Mouse (Mus musculus) hindbrain, embryonic 15.5 days (tissue): Measurements from ENCODE around the gene Thap12. TPM values are rescaled to one million over a fixed set of nuclear protein-coding genes. Genes with fewer than 3 reads are reported as not detected.

ENCODE experiments used
- ATAC-seq: fragments of 200-750 bp; cut with Nextera tagmentation; 2 replicates; pipeline ENCODE4 v1.8.0; 2017; ENCODE audit warnings: low read depth, moderate number of reproducible peaks, moderate TSS enrichment; ENCODE audit not compliant: low FRiP score
- H3K27ac ChIP-seq: fragments of 300-500 bp; sonication (generic); replicated peaks from 2 replicates; pipeline ENCODE4 v1.5.1; 2015; ENCODE audit warnings: mild to moderate bottlenecking, inconsistent platforms
- H3K27me3 ChIP-seq: fragments of 300-500 bp; sonication (generic); 2 replicates; pipeline ENCODE4 v1.6.1; 2015; ENCODE audit warnings: control low read depth, inconsistent platforms
- H3K36me3 ChIP-seq: fragments of 300-500 bp; sonication (generic); 2 replicates; pipeline ENCODE4 v1.6.1; 2015; ENCODE audit warnings: control low read depth, inconsistent platforms
- H3K4me1 ChIP-seq: fragments of 300-500 bp; sonication (generic); replicated peaks from 2 replicates; pipeline ENCODE4 v1.6.1; 2015; ENCODE audit warnings: control low read depth, inconsistent platforms
- H3K4me2 ChIP-seq: fragments of 300-500 bp; sonication (generic); 2 replicates; pipeline ENCODE4 v1.6.1; 2015; ENCODE audit warnings: moderate library complexity, mild to moderate bottlenecking, inconsistent platforms
- H3K4me3 ChIP-seq: fragments of 300-500 bp; sonication (generic); 2 replicates; pipeline ENCODE4 v1.5.1; 2015; ENCODE audit warnings: mild to moderate bottlenecking, inconsistent platforms
- H3K9ac ChIP-seq: fragments of 300-500 bp; sonication (generic); 2 replicates; pipeline ENCODE4 v1.6.1; 2015; ENCODE audit warnings: inconsistent platforms
- H3K9me3 ChIP-seq: fragments of 300-500 bp; sonication (generic); 2 replicates; pipeline ENCODE4 v1.6.1; 2016; ENCODE audit warnings: control low read depth, inconsistent platforms
- WGBS: fragments of 180-500 bp; shearing (Covaris S2); methylation state at CpG from one replicate; pipeline ENCODE4 v1.1.7; 2015; 5-methylcytosine and 5-hydroxymethylcytosine counted together
- polyA plus RNA-seq: library from polyadenylated mRNA; unstranded; fragments of >200 nt; fragmentation: Nextera tagmentation; extraction: Ambion mirVana; gene quantifications from 2 replicates; pipeline ENCODE4 v1.2.1, GENCODE M21; 2015

Thap12 gene
- polyA plus RNA-seq, 1 experiment from 2014 or later = 45.9 TPM

GRCm38 (mm10) chr7:98703365-98703881 lies 520 bp downstream of the Thap12 start:
- Histone ChIP-seq H3K4me2 (peak overlapping the region; percentile 64), H3K9ac (peak overlapping the region; percentile 85), H3K27ac (peak overlapping the region; percentile 83), H3K27me3 (no peaks in the 10 kb centered on the region), H3K4me3 (peak overlapping the region; percentile 76), H3K4me1 (peaks cover 29% of the 10 kb centered on the region), H3K36me3 (no peaks in the 10 kb centered on the region), H3K9me3 (no peaks in the 10 kb centered on the region)
- ATAC-seq = peak; percentile 16; the same call in 1 of the 2 replicates
- under 1% methylated on average over 38 of the region's 38 CpGs for WGBS

GRCm38 (mm10) chr7:98704276-98704675 lies 1.4 kb downstream of the Thap12 start:
- H3K27me3 ChIP-seq = no peaks in the 10 kb centered on the region
- 67% methylated on average over 5 of the region's 5 CpGs for WGBS
- no peaks in the 10 kb centered on the region for H3K9me3 ChIP-seq
- no peak overlapping the region for H3K27ac ChIP-seq
- H3K9ac ChIP-seq = peak overlapping the region; percentile 85
- H3K36me3 ChIP-seq = no peaks in the 10 kb centered on the region
- ATAC-seq = no peak
- H3K4me3 ChIP-seq = peak overlapping the region; percentile 76
- H3K4me1 ChIP-seq = peaks cover 29% of the 10 kb centered on the region
- peak overlapping the region; percentile 64 for H3K4me2 ChIP-seq

- Histone ChIP-seq H3K9me3 (no peaks in the 10 kb centered on the region), H3K36me3 (peaks cover 57% of the 10 kb centered on the region), H3K4me1 (no peaks in the 10 kb centered on the region), H3K4me3 (no peak overlapping the region), H3K27me3 (no peaks in the 10 kb centered on the region), H3K27ac (no peak overlapping the region), H3K9ac (no peak overlapping the region), H3K4me2 (no peak overlapping the region)
- ATAC-seq = no peak
- 90% methylated on average over 3 of the region's 3 CpGs for WGBS
Measured at GRCm38 (mm10) chr7:98713661-98714060, 10.8 kb downstream of the Thap12 start.

GRCm38 (mm10) chr7:98717438-98717837 lies 14.5 kb downstream of the Thap12 start:
- H3K36me3 ChIP-seq = peaks cover 39% of the 10 kb centered on the region
- no peak overlapping the region for H3K27ac ChIP-seq
- no peaks in the 10 kb centered on the region for H3K27me3 ChIP-seq
- no peak for ATAC-seq
- H3K9ac ChIP-seq = no peak overlapping the region
- H3K9me3 ChIP-seq = no peaks in the 10 kb centered on the region
- no peak overlapping the region for H3K4me3 ChIP-seq
- H3K4me1 ChIP-seq = peaks cover 7% of the 10 kb centered on the region; the same call in 1 of the 2 replicates
- 75% methylated on average over 3 of the region's 3 CpGs for WGBS
- no peak overlapping the region for H3K4me2 ChIP-seq

GRCm38 (mm10) chr7:98719761-98720160 lies 16.9 kb downstream of the Thap12 start:
- no peaks in the 10 kb centered on the region for H3K9me3 ChIP-seq

GRCm38 (mm10) chr7:98720731-98721130 lies 17.8 kb downstream of the Thap12 start:
- peaks cover 7% of the 10 kb centered on the region; the same call in 1 of the 2 replicates for H3K4me1 ChIP-seq
- H3K9ac ChIP-seq = no peak overlapping the region
- no peak overlapping the region for H3K4me2 ChIP-seq
- H3K27ac ChIP-seq = no peak overlapping the region
- H3K27me3 ChIP-seq = no peaks in the 10 kb centered on the region
- 56% methylated on average over 3 of the region's 3 CpGs for WGBS
- no peak for ATAC-seq
- H3K36me3 ChIP-seq = peaks cover 10% of the 10 kb centered on the region
- no peaks in the 10 kb centered on the region for H3K9me3 ChIP-seq
- H3K4me3 ChIP-seq = no peak overlapping the region

More at GRCm38 (mm10) chr7:98719761-98720160, 16.9 kb downstream of the Thap12 start:
- H3K4me3 ChIP-seq = no peak overlapping the region
- H3K4me2 ChIP-seq = no peak overlapping the region
- H3K27ac ChIP-seq = no peak overlapping the region
- peaks cover 19% of the 10 kb centered on the region for H3K36me3 ChIP-seq
- 92% methylated on average over 3 of the region's 3 CpGs for WGBS
- H3K4me1 ChIP-seq = peaks cover 7% of the 10 kb centered on the region; the same call in 1 of the 2 replicates
- no peak overlapping the region for H3K9ac ChIP-seq
- H3K27me3 ChIP-seq = no peaks in the 10 kb centered on the region
- ATAC-seq = no peak

GRCm38 (mm10) chr7:98721172-98721571 lies 18.3 kb downstream of the Thap12 start:
- WGBS = 61% methylated on average over 5 of the region's 5 CpGs
- Histone ChIP-seq H3K27ac (no peak overlapping the region), H3K36me3 (peaks cover 5% of the 10 kb centered on the region), H3K9me3 (no peaks in the 10 kb centered on the region), H3K4me3 (no peak overlapping the region), H3K27me3 (no peaks in the 10 kb centered on the region), H3K9ac (no peak overlapping the region), H3K4me1 (peaks cover 7% of the 10 kb centered on the region; the same call in 1 of the 2 replicates), H3K4me2 (no peak overlapping the region)
- no peak for ATAC-seq

- ATAC-seq = no peak
- Histone ChIP-seq H3K4me1 (peaks cover 7% of the 10 kb centered on the region; the same call in 1 of the 2 replicates), H3K27me3 (no peaks in the 10 kb centered on the region), H3K9me3 (no peaks in the 10 kb centered on the region), H3K4me2 (no peak overlapping the region), H3K9ac (no peak overlapping the region), H3K4me3 (no peak overlapping the region), H3K27ac (no peak overlapping the region), H3K36me3 (peaks cover under 1% of the 10 kb centered on the region)
- WGBS = 67% methylated on average over 6 of the region's 6 CpGs
Measured at GRCm38 (mm10) chr7:98721623-98722022, 18.7 kb downstream of the Thap12 start.

- no peak for ATAC-seq
- Histone ChIP-seq H3K9ac (no peak overlapping the region), H3K27me3 (no peaks in the 10 kb centered on the region), H3K36me3 (no peaks in the 10 kb centered on the region), H3K9me3 (no peaks in the 10 kb centered on the region), H3K27ac (no peak overlapping the region), H3K4me1 (peaks cover 17% of the 10 kb centered on the region), H3K4me2 (no peak overlapping the region), H3K4me3 (no peak overlapping the region)
- WGBS = 83% methylated on average over 6 of the region's 6 CpGs
Measured at GRCm38 (mm10) chr7:98725686-98726195, 22.8 kb downstream of the Thap12 start.

- 76% methylated on average over 1 of the region's 1 CpGs for WGBS
- Histone ChIP-seq H3K4me2 (no peak overlapping the region), H3K27ac (no peak overlapping the region), H3K4me1 (peaks cover 10% of the 10 kb centered on the region), H3K4me3 (no peak overlapping the region), H3K9me3 (no peaks in the 10 kb centered on the region), H3K9ac (no peak overlapping the region), H3K36me3 (no peaks in the 10 kb centered on the region), H3K27me3 (0 out of 2 replicates have a peak, but pooled peaks cover 3% of the 10 kb centered on the region)
- ATAC-seq = no peak
Measured at GRCm38 (mm10) chr7:98727986-98728385, 25.1 kb downstream of the Thap12 start.

GRCm38 (mm10) chr7:98728499-98728898 lies 25.6 kb downstream of the Thap12 start:
- H3K36me3 ChIP-seq = no peaks in the 10 kb centered on the region
- no peak overlapping the region for H3K27ac ChIP-seq
- no peak overlapping the region for H3K9ac ChIP-seq
- WGBS = 79% methylated on average over 3 of the region's 3 CpGs
- no peak for ATAC-seq
- H3K9me3 ChIP-seq = no peaks in the 10 kb centered on the region
- no peak overlapping the region for H3K4me3 ChIP-seq
- peaks cover 10% of the 10 kb centered on the region for H3K4me1 ChIP-seq
- 0 out of 2 replicates have a peak, but pooled peaks cover 3% of the 10 kb centered on the region for H3K27me3 ChIP-seq
- H3K4me2 ChIP-seq = no peak overlapping the region

GRCm38 (mm10) chr7:98729661-98730271 lies 26.9 kb downstream of the Thap12 start:
- peak; percentile 63 for ATAC-seq
- WGBS = 26% methylated on average over 19 of the region's 19 CpGs
- no peak overlapping the region for H3K27ac ChIP-seq

More at GRCm38 (mm10) chr7:98729661-98730271, 26.9 kb downstream of the Thap12 start:
- Histone ChIP-seq H3K27me3 (0 out of 2 replicates have a peak, but pooled peaks cover 3% of the 10 kb centered on the region), H3K4me2 (peak overlapping the region; percentile 46), H3K4me3 (peak overlapping the region; percentile 23), H3K9ac (0 out of 2 replicates have a peak overlapping the region, but pooled peaks have one; percentile 31), H3K36me3 (no peaks in the 10 kb centered on the region), H3K4me1 (peaks cover 12% of the 10 kb centered on the region), H3K9me3 (no peaks in the 10 kb centered on the region)
